Mouse (Mus musculus) intestine, embryonic 16.5 days (tissue): ENCODE data around the gene Aak1. TPM values are rescaled to one million over a fixed set of nuclear protein-coding genes. Genes with fewer than 3 reads are reported as not detected.

Source experiments
- ATAC-seq: fragments of 200-750 bp; cut with Nextera tagmentation; 2 replicates; pipeline ENCODE4 v1.8.0; 2017; ENCODE audit warnings: moderate TSS enrichment, moderate library complexity
- H3K27ac ChIP-seq: fragments of 300-500 bp; sonication (generic); 2 replicates; pipeline ENCODE4 v1.5.1; 2014; ENCODE audit warnings: mild to moderate bottlenecking, low read length
- H3K27me3 ChIP-seq: fragments of 300-500 bp; sonication (generic); replicated peaks from 2 replicates; pipeline ENCODE4 v1.6.1; 2014; ENCODE audit warnings: low read length, control low read depth, mixed read lengths; ENCODE audit not compliant: control insufficient read depth, insufficient read depth
- H3K36me3 ChIP-seq: fragments of 300-500 bp; sonication (generic); 2 replicates; pipeline ENCODE4 v1.6.1; 2014; ENCODE audit warnings: low read length, control low read depth; ENCODE audit not compliant: control insufficient read depth, insufficient read depth
- H3K4me1 ChIP-seq: fragments of 300-500 bp; sonication (generic); 2 replicates; pipeline ENCODE4 v1.6.1; 2014; ENCODE audit warnings: low read length, control low read depth, mixed read lengths; ENCODE audit not compliant: control insufficient read depth, insufficient read depth
- H3K4me2 ChIP-seq: fragments of 300-500 bp; sonication (generic); 2 replicates; pipeline ENCODE4 v1.6.1; 2014; ENCODE audit warnings: low read depth, low read length, control low read depth
- H3K4me3 ChIP-seq: fragments of 300-500 bp; sonication (generic); 2 replicates; pipeline ENCODE4 v1.5.1; 2014; ENCODE audit warnings: mild to moderate bottlenecking, low read length
- H3K9ac ChIP-seq: fragments of 300-500 bp; sonication (generic); 2 replicates; pipeline ENCODE4 v1.6.1; 2014; ENCODE audit warnings: low read depth, low read length
- H3K9me3 ChIP-seq: fragments of 300-500 bp; sonication (generic); 2 replicates; pipeline ENCODE4 v1.6.1; 2016; ENCODE audit warnings: low read length, control low read depth; ENCODE audit not compliant: control insufficient read depth
- WGBS: fragments of 180-500 bp; shearing (Covaris S2); extraction: QIAGEN DNeasy Blood & Tissue Kit; methylation state at CpG from one replicate; pipeline ENCODE4 v1.1.7; 2014; 5-methylcytosine and 5-hydroxymethylcytosine counted together
- polyA plus RNA-seq: library from polyadenylated mRNA; unstranded; fragments of >200 nt; fragmentation: Nextera tagmentation; extraction: Ambion mirVana; gene quantifications from 2 replicates; pipeline ENCODE4 v1.2.1, GENCODE M21; 2015

Aak1 gene
- polyA plus RNA-seq, 1 experiment from 2014 or later, result 7.0 TPM

GRCm38 (mm10) chr6:86897520-86897919, 48.2 kb downstream of the Aak1 start:
- no peak overlapping the region for H3K27ac ChIP-seq
- no peaks in the 10 kb centered on the region for H3K36me3 ChIP-seq
- 92% methylated on average over 6 of the region's 6 CpGs for WGBS
- no peaks in the 10 kb centered on the region for H3K4me1 ChIP-seq
- no peak overlapping the region for H3K9ac ChIP-seq
- H3K4me2 ChIP-seq, result no peak overlapping the region
- no peaks in the 10 kb centered on the region for H3K27me3 ChIP-seq
- no peak for ATAC-seq
- no peaks in the 10 kb centered on the region for H3K9me3 ChIP-seq
- H3K4me3 ChIP-seq, result no peak overlapping the region

GRCm38 (mm10) chr6:86899053-86899452, 49.7 kb downstream of the Aak1 start:
- no peak overlapping the region for H3K4me2 ChIP-seq
- no peak for ATAC-seq
- no peak overlapping the region for H3K27ac ChIP-seq
- H3K4me1 ChIP-seq, result no peaks in the 10 kb centered on the region
- H3K27me3 ChIP-seq, result no peaks in the 10 kb centered on the region
- no peak overlapping the region for H3K4me3 ChIP-seq
- no peaks in the 10 kb centered on the region for H3K9me3 ChIP-seq
- H3K9ac ChIP-seq, result no peak overlapping the region
- WGBS, result 76% methylated on average over 3 of the region's 3 CpGs
- no peaks in the 10 kb centered on the region for H3K36me3 ChIP-seq

GRCm38 (mm10) chr6:86899965-86900364, 50.6 kb downstream of the Aak1 start:
- Histone ChIP-seq H3K9me3 (no peaks in the 10 kb centered on the region), H3K4me2 (no peak overlapping the region), H3K36me3 (no peaks in the 10 kb centered on the region), H3K9ac (no peak overlapping the region), H3K4me1 (no peaks in the 10 kb centered on the region), H3K4me3 (no peak overlapping the region), H3K27me3 (no peaks in the 10 kb centered on the region), H3K27ac (no peak overlapping the region)
- no peak for ATAC-seq
- WGBS, result 83% methylated on average over 2 of the region's 3 CpGs

- Histone ChIP-seq H3K27ac (no peak overlapping the region), H3K9me3 (no peaks in the 10 kb centered on the region), H3K36me3 (no peaks in the 10 kb centered on the region), H3K4me3 (no peak overlapping the region), H3K4me2 (no peak overlapping the region), H3K27me3 (no peaks in the 10 kb centered on the region), H3K4me1 (no peaks in the 10 kb centered on the region), H3K9ac (no peak overlapping the region)
- WGBS, result 82% methylated on average over 3 of the region's 3 CpGs
- no peak for ATAC-seq
These were observed 51.2 kb downstream of the Aak1 start for GRCm38 (mm10) chr6:86900546-86900945.

- no peak overlapping the region for H3K4me3 ChIP-seq
- H3K4me2 ChIP-seq, result no peak overlapping the region
- no peak overlapping the region for H3K27ac ChIP-seq
- no peaks in the 10 kb centered on the region for H3K36me3 ChIP-seq
- no peaks in the 10 kb centered on the region for H3K27me3 ChIP-seq
- no peak overlapping the region for H3K9ac ChIP-seq
- no peak for ATAC-seq
- no peaks in the 10 kb centered on the region for H3K4me1 ChIP-seq
- H3K9me3 ChIP-seq, result no peaks in the 10 kb centered on the region
- 89% methylated on average over 2 of the region's 2 CpGs for WGBS
These were observed 56.2 kb downstream of the Aak1 start for GRCm38 (mm10) chr6:86905500-86905899.

- ATAC-seq, result no peak
These were observed 57.9 kb downstream of the Aak1 start for GRCm38 (mm10) chr6:86907191-86907590.

GRCm38 (mm10) chr6:86908561-86909150, 59.3 kb downstream of the Aak1 start:
- no peak for ATAC-seq
- Histone ChIP-seq H3K9me3 (no peaks in the 10 kb centered on the region), H3K4me1 (no peaks in the 10 kb centered on the region), H3K9ac (no peak overlapping the region), H3K4me3 (no peak overlapping the region), H3K36me3 (no peaks in the 10 kb centered on the region), H3K4me2 (no peak overlapping the region), H3K27me3 (no peaks in the 10 kb centered on the region), H3K27ac (no peak overlapping the region)
- 69% methylated on average over 5 of the region's 5 CpGs for WGBS

More at GRCm38 (mm10) chr6:86907191-86907590, 57.9 kb downstream of the Aak1 start:
- no peak overlapping the region for H3K9ac ChIP-seq
- H3K27ac ChIP-seq, result no peak overlapping the region
- no peaks in the 10 kb centered on the region for H3K9me3 ChIP-seq
- no peaks in the 10 kb centered on the region for H3K27me3 ChIP-seq
- 88% methylated on average over 2 of the region's 2 CpGs for WGBS
- H3K4me3 ChIP-seq, result no peak overlapping the region
- H3K4me1 ChIP-seq, result no peaks in the 10 kb centered on the region
- no peaks in the 10 kb centered on the region for H3K36me3 ChIP-seq
- no peak overlapping the region for H3K4me2 ChIP-seq

- no peak overlapping the region for H3K4me2 ChIP-seq
- 68% methylated on average over 7 of the region's 7 CpGs for WGBS
- H3K9me3 ChIP-seq, result no peaks in the 10 kb centered on the region
- no peaks in the 10 kb centered on the region for H3K36me3 ChIP-seq
- H3K9ac ChIP-seq, result no peak overlapping the region
- no peak overlapping the region for H3K27ac ChIP-seq
- no peaks in the 10 kb centered on the region for H3K4me1 ChIP-seq
- H3K27me3 ChIP-seq, result no peaks in the 10 kb centered on the region
- H3K4me3 ChIP-seq, result no peak overlapping the region
- ATAC-seq, result no peak
These were observed 60.6 kb downstream of the Aak1 start for GRCm38 (mm10) chr6:86909881-86910280.

GRCm38 (mm10) chr6:86916157-86916820, 67.0 kb downstream of the Aak1 start:
- ATAC-seq, result no peak
- 78% methylated on average over 5 of the region's 5 CpGs for WGBS
- H3K4me3 ChIP-seq, result no peak overlapping the region
- no peaks in the 10 kb centered on the region for H3K9me3 ChIP-seq
- H3K9ac ChIP-seq, result no peak overlapping the region
- no peak overlapping the region for H3K27ac ChIP-seq
- no peaks in the 10 kb centered on the region for H3K36me3 ChIP-seq
- H3K4me2 ChIP-seq, result no peak overlapping the region
- H3K27me3 ChIP-seq, result no peaks in the 10 kb centered on the region
- 0 out of 2 replicates have a peak, but pooled peaks cover 9% of the 10 kb centered on the region for H3K4me1 ChIP-seq
